Mouse (Mus musculus) frontal cortex, postnatal 10 days (tissue): Measurements from ENCODE around the gene Hist1h2an.
"Not testable (repeated sequence)": the region's sequence is repeated elsewhere in the genome, so short reads cannot be mapped to it uniquely, and the experiment has no call there.

ENCODE experiments used
- DNase-seq, 2 experiments: peaks; one replicate each; pipeline ENCODE4 v3.0.0; 2022; ENCODE audit warnings: low spot score in 2 of 2, mixed read lengths in 1 of 2

Gene Hist1h2an

GRCm38 (mm10) chr13:21783255-21783617 is 3.8 kb downstream of the Hist1h2an start, which contains the start of gene Hist1h3i:
TSS of gene Hist1h3i (minus strand) at chr13:21783370.
- DNase-seq, result peak; percentile 22 to 34

GRCm38 (mm10) chr13:21782361-21783254 is 4.4 kb downstream of the Hist1h2an start:
- not testable (repeated sequence) for DNase-seq

GRCm38 (mm10) chr13:21781639-21782038 is 5.4 kb downstream of the Hist1h2an start:
- no peak for DNase-seq

- DNase-seq, result no peak
Observed at GRCm38 (mm10) chr13:21781021-21781555, 5.9 kb downstream of the Hist1h2an start.

- peak; percentile 24 for DNase-seq
Observed at GRCm38 (mm10) chr13:21779767-21780731, 7.0 kb downstream of the Hist1h2an start, which contains the start of gene Hist1h1b. TSS of gene Hist1h1b (minus strand) at chr13:21780625.

- DNase-seq, result peak; percentile 43 to 55
Observed at GRCm38 (mm10) chr13:21778814-21779766, 7.9 kb downstream of the Hist1h2an start.

- no peak for DNase-seq
Observed at GRCm38 (mm10) chr13:21755707-21756106, 31.3 kb downstream of the Hist1h2an start.

- DNase-seq, result not testable (repeated sequence)
Observed at GRCm38 (mm10) chr13:21754294-21755001, 32.6 kb downstream of the Hist1h2an start.

GRCm38 (mm10) chr13:21753524-21754285 is 33.3 kb downstream of the Hist1h2an start, which contains the start of the genes Hist1h2ak and Hist1h2bn:
TSS of gene Hist1h2ak (minus strand) at chr13:21753827.
TSS of gene Hist1h2bn (plus strand) at chr13:21754123.
- DNase-seq, result peak; percentile 52 to 71

- DNase-seq, result no peak
Observed at GRCm38 (mm10) chr13:21753051-21753523, 33.9 kb downstream of the Hist1h2an start.

GRCm38 (mm10) chr13:21752356-21752755 is 34.7 kb downstream of the Hist1h2an start:
- DNase-seq, result no peak

GRCm38 (mm10) chr13:21751827-21752226 is 35.2 kb downstream of the Hist1h2an start:
- DNase-seq, result no peak

- no peak for DNase-seq
Observed at GRCm38 (mm10) chr13:21751417-21751816, 35.6 kb downstream of the Hist1h2an start.

GRCm38 (mm10) chr13:21750159-21751017 is 36.6 kb downstream of the Hist1h2an start, which contains the start of gene Hist1h4k:
TSS of gene Hist1h4k (minus strand) at chr13:21750505.
- DNase-seq, result peak; percentile 84 to 90

- no peak for DNase-seq
Observed at GRCm38 (mm10) chr13:21749387-21750158, 37.4 kb downstream of the Hist1h2an start.

- DNase-seq, result no peak
Observed at GRCm38 (mm10) chr13:21745006-21745405, 42.0 kb downstream of the Hist1h2an start.
